Mouse (Mus musculus) left cerebral cortex, postnatal 25 days (tissue): ENCODE data around the gene Ywhag. TPM values are rescaled to one million over a fixed set of nuclear protein-coding genes. Genes with fewer than 3 reads are reported as not detected.

Source experiments
- DNase-seq, 2 experiments: peaks; one replicate each; pipeline ENCODE4 v3.0.0; 2022; ENCODE audit warnings: low spot score in 2 of 2, mixed read lengths in 1 of 2
- intact Hi-C: fragments of 180-260 bp; cut with DNase I; formaldehyde crosslinking; loops from one replicate; pipeline ENCODE4 v1.15.1; 2025
- total RNA-seq, 2 experiments: library from RNA; stranded (reverse); gene quantifications; 2 replicates each; pipeline ENCODE4 v1.2.3; 2021

Gene Ywhag
- total RNA-seq = 1,000 to 10,000 TPM; 1,217 to 1,308 TPM

- intact Hi-C loops = loop anchor here (1.0 to 2.0 kb wide), 3 partner anchors 23 to 30 kb away; no protein-coding TSS in a partner anchor
- peak; percentile 96 to 98 for DNase-seq
These were observed at the start of gene Ywhag for GRCm38 (mm10) chr5:135934481-135935175. Gene Ywhag (minus strand): TSS chr5:135934616.

GRCm38 (mm10) chr5:135982398-135982797 is 48.0 kb upstream of the Ywhag start:
- no peak for DNase-seq

GRCm38 (mm10) chr5:135979904-135980303 is 45.5 kb upstream of the Ywhag start, which contains the start of gene Zp3:
Gene Zp3 (plus strand): TSS chr5:135980099.
- no peak for DNase-seq
- intact Hi-C loops = loop anchor here (5.0 kb wide), 1 partner anchor 82 kb away; no protein-coding TSS in a partner anchor

More at GRCm38 (mm10) chr5:135982398-135982797, 48.0 kb upstream of the Ywhag start:
- intact Hi-C loops = loop anchor here (5.0 kb wide), 1 partner anchor 80 kb away; no protein-coding TSS in a partner anchor

GRCm38 (mm10) chr5:135979381-135979780 is 45.0 kb upstream of the Ywhag start:
- intact Hi-C loops = no loop called here
- DNase-seq = no peak

GRCm38 (mm10) chr5:135975893-135976668 is 41.7 kb upstream of the Ywhag start:
- no peak for DNase-seq
- intact Hi-C loops = no loop called here

GRCm38 (mm10) chr5:135974365-135974764 is 39.9 kb upstream of the Ywhag start, which contains the start of gene Ssc4d:
Gene Ssc4d (minus strand): TSS chr5:135974531.
- DNase-seq = no peak
- intact Hi-C loops = no loop called here

- intact Hi-C loops = no loop called here
- DNase-seq = no peak
These were observed 37.5 kb upstream of the Ywhag start for GRCm38 (mm10) chr5:135971876-135972275.

GRCm38 (mm10) chr5:135970247-135970646 is 35.8 kb upstream of the Ywhag start:
- DNase-seq = no peak
- intact Hi-C loops = no loop called here

GRCm38 (mm10) chr5:135968781-135969180 is 34.4 kb upstream of the Ywhag start:
- DNase-seq = peak in 1 of 2 experiments; percentile 33
- intact Hi-C loops = no loop called here

- DNase-seq = no peak
- intact Hi-C loops = no loop called here
These were observed 32.5 kb upstream of the Ywhag start for GRCm38 (mm10) chr5:135966866-135967265.

GRCm38 (mm10) chr5:135965501-135965930 is 31.1 kb upstream of the Ywhag start:
- intact Hi-C loops = no loop called here
- DNase-seq = no peak

- DNase-seq = peak in 1 of 2 experiments; percentile 20
- intact Hi-C loops = no loop called here
These were observed 28.8 kb upstream of the Ywhag start for GRCm38 (mm10) chr5:135963280-135963627.

GRCm38 (mm10) chr5:135962492-135963279 is 28.3 kb upstream of the Ywhag start:
- intact Hi-C loops = loop anchor here (1.0 kb wide), 1 partner anchor 28 kb away; the partner anchor contains the start of gene Ywhag
- peak; percentile 96 to 99 for DNase-seq

- intact Hi-C loops = loop anchor here (1.0 kb wide), 1 partner anchor 28 kb away; the partner anchor contains the start of gene Ywhag
- DNase-seq = no peak
These were observed 27.7 kb upstream of the Ywhag start for GRCm38 (mm10) chr5:135962125-135962491.

- no peak for DNase-seq
- intact Hi-C loops = no loop called here
These were observed 26.7 kb upstream of the Ywhag start for GRCm38 (mm10) chr5:135960909-135961635.

- intact Hi-C loops = no loop called here
- no peak for DNase-seq
These were observed 25.5 kb upstream of the Ywhag start for GRCm38 (mm10) chr5:135959911-135960310.

GRCm38 (mm10) chr5:135958367-135958766 is 24.0 kb upstream of the Ywhag start:
- intact Hi-C loops = no loop called here

GRCm38 (mm10) chr5:135957207-135957974 is 23.0 kb upstream of the Ywhag start:
- intact Hi-C loops = loop anchor here (1.0 to 2.0 kb wide), 2 partner anchors 23 to 53 kb away; partner anchors contain the start of gene Ywhag

More at GRCm38 (mm10) chr5:135958367-135958766, 24.0 kb upstream of the Ywhag start:
- no peak for DNase-seq

More at GRCm38 (mm10) chr5:135957207-135957974, 23.0 kb upstream of the Ywhag start:
- peak; percentile 88 to 98 for DNase-seq
